Mouse (Mus musculus) kidney, embryonic 15.5 days (tissue): ENCODE measurements around the gene Ckm. TPM values are rescaled to one million over a fixed set of nuclear protein-coding genes. Genes with fewer than 3 reads are reported as not detected.

Experiments used
- ATAC-seq: fragments of 200-750 bp; cut with Nextera tagmentation; replicated peaks from 2 replicates; pipeline ENCODE4 v1.8.0; 2017; ENCODE audit warnings: moderate TSS enrichment; ENCODE audit not compliant: low FRiP score
- H3K27ac ChIP-seq: fragments of 300-500 bp; sonication (generic); 2 replicates; pipeline ENCODE4 v1.5.1; 2015; ENCODE audit warnings: mild to moderate bottlenecking, inconsistent platforms
- H3K27me3 ChIP-seq: fragments of 300-500 bp; sonication (generic); 2 replicates; pipeline ENCODE4 v1.6.1; 2015; ENCODE audit warnings: inconsistent platforms
- H3K36me3 ChIP-seq: fragments of 300-500 bp; sonication (generic); 2 replicates; pipeline ENCODE4 v1.6.1; 2015; ENCODE audit warnings: inconsistent platforms
- H3K4me1 ChIP-seq: fragments of 300-500 bp; sonication (generic); 2 replicates; pipeline ENCODE4 v1.6.1; 2015; ENCODE audit warnings: inconsistent platforms
- H3K4me2 ChIP-seq: fragments of 300-500 bp; sonication (generic); 2 replicates; pipeline ENCODE4 v1.6.1; 2015; ENCODE audit warnings: moderate library complexity, mild to moderate bottlenecking, inconsistent platforms
- H3K4me3 ChIP-seq: fragments of 300-500 bp; sonication (generic); replicated peaks from 2 replicates; pipeline ENCODE4 v1.5.1; 2015; ENCODE audit warnings: mild to moderate bottlenecking, inconsistent platforms
- H3K9ac ChIP-seq: fragments of 300-500 bp; sonication (generic); 2 replicates; pipeline ENCODE4 v1.6.1; 2015; ENCODE audit warnings: mild to moderate bottlenecking, inconsistent platforms
- H3K9me3 ChIP-seq: fragments of 300-500 bp; sonication (generic); replicated peaks from 2 replicates; pipeline ENCODE4 v1.6.1; 2016; ENCODE audit warnings: inconsistent platforms
- WGBS: fragments of 180-500 bp; shearing (Covaris S2); methylation state at CpG from one replicate; pipeline ENCODE4 v1.1.7; 2015; ENCODE audit warnings: mixed read lengths; 5-methylcytosine and 5-hydroxymethylcytosine counted together
- polyA plus RNA-seq: library from polyadenylated mRNA; unstranded; fragments of >200 nt; fragmentation: Nextera tagmentation; extraction: Ambion mirVana; gene quantifications from 2 replicates; pipeline ENCODE4 v1.2.1, GENCODE M21; 2015

Gene Ckm
- polyA plus RNA-seq, 1 experiment from 2014 or later, result 22.6 TPM

DNA sequence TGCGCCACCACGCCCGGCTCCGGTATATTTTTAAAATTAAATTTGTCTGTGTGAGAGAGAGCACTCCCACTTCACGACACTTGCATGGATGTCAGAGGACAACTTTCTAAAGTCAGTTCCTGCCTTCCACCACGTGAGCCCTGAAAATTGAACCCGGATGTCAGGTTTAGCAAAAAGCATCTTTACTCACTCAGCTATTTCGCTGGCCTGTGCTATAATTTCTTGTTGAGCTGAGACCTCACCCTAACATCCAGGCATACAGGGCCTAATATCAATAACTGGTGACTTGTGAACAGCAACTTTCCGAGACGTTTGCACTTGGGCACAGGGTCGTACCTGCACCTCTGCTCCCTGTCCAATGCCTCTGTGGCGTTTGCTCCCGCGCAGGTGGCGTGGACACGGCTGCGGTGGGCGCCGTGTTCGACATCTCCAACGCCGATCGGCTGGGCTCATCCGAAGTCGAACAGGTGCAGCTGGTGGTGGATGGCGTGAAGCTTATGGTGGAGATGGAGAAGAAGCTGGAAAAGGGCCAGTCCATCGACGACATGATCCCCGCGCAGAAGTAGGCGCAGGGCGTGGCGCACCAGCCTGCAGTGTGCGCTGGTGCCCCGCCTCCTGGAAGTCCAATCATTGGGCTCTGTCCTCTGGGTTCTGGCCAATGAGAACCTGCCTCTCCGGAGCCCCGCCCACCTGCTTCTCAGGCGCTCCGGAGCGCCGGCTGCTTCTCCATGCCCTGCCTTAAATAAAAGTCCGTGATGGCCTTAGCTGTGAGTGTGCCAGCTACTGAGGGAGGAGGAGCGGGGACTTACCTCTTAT, 16.5 kb downstream of the Ckm start:
- Histone ChIP-seq H3K36me3 (peaks cover 13% of the 10 kb centered on the region), H3K27ac (no peak overlapping the region), H3K27me3 (peaks cover 62% of the 10 kb centered on the region), H3K4me3 (peak overlapping the region; percentile 38), H3K4me2 (peak overlapping the region; percentile 66), H3K4me1 (peaks cover 13% of the 10 kb centered on the region), H3K9ac (no peak overlapping the region), H3K9me3 (no peaks in the 10 kb centered on the region)
- WGBS, result 12% methylated on average over 43 of the region's 43 CpGs
- ATAC-seq, result peak; percentile 96

DNA sequence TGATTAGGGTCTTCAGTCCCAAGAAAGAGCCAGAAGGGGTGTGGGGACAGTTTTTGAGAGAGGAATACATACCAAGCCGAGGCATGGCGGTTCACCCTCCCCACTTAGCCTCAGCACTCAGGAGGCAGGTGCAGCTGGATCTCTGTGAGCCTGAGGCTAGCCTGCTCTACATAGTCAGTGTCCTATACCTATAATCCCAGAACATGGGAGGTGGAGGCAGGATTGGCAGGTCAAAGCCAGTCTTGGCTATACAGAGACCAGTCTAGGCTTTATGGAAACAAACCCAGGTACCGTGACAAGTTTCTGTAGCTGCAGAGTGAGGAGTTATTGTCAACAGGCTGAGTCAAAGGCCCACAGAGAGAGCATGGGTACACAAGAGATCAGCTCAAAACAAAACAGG, 18.5 kb downstream of the Ckm start:
- H3K27me3 ChIP-seq, result peaks cover 48% of the 10 kb centered on the region
- no peak overlapping the region for H3K4me2 ChIP-seq
- no peaks in the 10 kb centered on the region for H3K9me3 ChIP-seq
- no peak for ATAC-seq
- H3K9ac ChIP-seq, result no peak overlapping the region
- H3K4me3 ChIP-seq, result no peak overlapping the region
- peaks cover 33% of the 10 kb centered on the region for H3K36me3 ChIP-seq
- WGBS, result 91% methylated on average over 3 of the region's 3 CpGs
- H3K27ac ChIP-seq, result no peak overlapping the region
- H3K4me1 ChIP-seq, result peaks cover 13% of the 10 kb centered on the region

DNA sequence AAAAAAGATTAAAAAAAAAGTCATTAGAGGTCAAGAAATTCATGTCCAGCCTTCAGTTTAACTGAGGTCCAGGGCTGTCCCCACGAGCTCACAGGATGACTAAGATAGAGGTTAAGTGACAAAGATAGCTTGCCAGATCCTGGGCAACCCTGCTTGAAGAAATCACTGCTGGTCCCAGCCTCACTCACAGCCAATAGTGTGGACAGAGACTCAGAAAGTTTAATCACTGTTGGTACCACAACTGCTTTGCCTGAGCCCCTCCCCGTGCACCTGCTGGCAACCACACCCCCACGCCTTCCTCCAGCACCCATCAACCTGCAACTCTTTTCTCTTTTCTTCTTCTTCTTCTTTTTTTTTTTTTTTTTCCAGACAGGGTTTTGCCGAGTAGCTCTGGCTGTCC, 19.5 kb downstream of the Ckm start:
- H3K9me3 ChIP-seq, result no peaks in the 10 kb centered on the region
- 64% methylated on average over 4 of the region's 4 CpGs for WGBS
- H3K4me3 ChIP-seq, result no peak overlapping the region
- no peak for ATAC-seq
- no peak overlapping the region for H3K4me2 ChIP-seq
- H3K9ac ChIP-seq, result no peak overlapping the region
- H3K36me3 ChIP-seq, result peaks cover 43% of the 10 kb centered on the region
- no peak overlapping the region for H3K27ac ChIP-seq
- peaks cover 39% of the 10 kb centered on the region for H3K27me3 ChIP-seq
- peaks cover 13% of the 10 kb centered on the region for H3K4me1 ChIP-seq

DNA sequence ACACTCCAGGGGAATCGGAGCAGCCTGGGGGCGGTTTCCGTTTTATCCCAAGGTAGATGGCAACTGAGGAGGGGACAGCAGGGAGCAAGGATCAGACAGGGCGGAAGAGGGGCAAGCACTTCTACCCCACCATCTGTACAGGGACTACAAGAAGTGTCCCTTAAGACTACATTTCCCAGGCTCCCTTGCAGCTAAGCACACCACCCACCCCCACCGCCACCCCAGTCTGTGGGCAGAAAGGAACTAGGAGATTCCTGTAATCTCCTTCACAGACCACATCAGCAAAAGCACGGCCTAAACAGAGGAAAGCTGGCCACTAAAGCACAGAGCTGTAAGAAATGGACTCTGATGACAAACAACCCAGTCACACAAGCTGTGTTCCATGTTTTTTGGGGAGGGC, 21.8 kb downstream of the Ckm start:
- peaks cover 66% of the 10 kb centered on the region for H3K36me3 ChIP-seq
- peaks cover 2% of the 10 kb centered on the region for H3K4me1 ChIP-seq

DNA sequence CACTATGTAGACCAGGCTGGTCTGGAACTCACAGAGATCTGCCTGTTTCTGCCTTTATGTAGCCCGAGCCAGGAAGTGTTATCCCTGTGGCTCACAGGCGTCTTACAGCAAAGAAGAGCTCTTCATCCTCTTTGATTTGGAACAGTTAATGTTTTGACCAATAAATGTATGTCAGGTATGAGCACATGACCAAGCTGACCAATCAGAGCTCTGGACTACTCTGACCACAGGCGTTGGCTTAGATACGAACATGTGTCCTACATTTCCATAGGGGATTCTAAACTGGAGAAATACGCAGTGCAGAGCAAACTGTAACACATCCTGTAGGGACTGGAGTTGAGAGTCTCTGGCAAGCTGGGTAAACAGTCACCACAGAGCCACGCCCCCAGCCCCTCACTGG, 22.3 kb downstream of the Ckm start:
- ATAC-seq, result no peak
- WGBS, result 91% methylated on average over 6 of the region's 6 CpGs
- no peak overlapping the region for H3K4me3 ChIP-seq

More for the DNA sequence above, 21.8 kb downstream of the Ckm start:
- Histone ChIP-seq H3K4me2 (no peak overlapping the region), H3K9me3 (no peaks in the 10 kb centered on the region), H3K27ac (no peak overlapping the region), H3K27me3 (peaks cover 16% of the 10 kb centered on the region), H3K4me3 (no peak overlapping the region), H3K9ac (no peak overlapping the region)
- ATAC-seq, result no peak
- 65% methylated on average over 6 of the region's 6 CpGs for WGBS

DNA sequence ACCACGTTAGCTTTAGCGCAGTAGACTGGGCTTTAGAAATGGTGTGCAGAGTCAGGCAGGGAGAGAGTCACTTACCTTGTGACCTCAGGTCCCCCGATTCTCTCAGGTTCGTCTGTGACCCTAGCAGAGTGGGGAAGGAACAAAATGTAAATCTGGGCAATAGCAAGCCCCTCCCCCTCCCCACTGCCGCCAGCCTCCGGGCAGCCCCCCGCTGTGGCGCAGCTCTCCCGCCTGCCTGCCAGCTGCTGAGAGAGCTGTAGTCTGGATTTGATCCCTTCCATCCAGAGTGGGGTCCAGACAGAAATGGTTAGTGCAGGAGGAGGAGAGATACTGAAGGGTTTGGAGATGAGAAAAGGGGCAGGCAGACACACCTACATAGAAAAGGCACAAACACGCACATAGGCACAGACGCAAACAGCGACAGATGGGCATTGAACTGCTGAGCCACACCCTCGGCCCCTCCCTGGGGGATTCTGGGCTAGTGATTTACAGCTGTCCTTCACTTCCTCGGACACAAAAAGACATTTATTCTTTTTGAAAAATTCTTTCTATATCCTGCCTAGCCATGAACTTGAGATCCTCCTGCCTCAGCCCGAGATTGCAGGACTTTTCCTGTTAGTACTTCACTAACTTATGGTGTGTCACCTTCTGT, 23.5 kb downstream of the Ckm start:
- no peaks in the 10 kb centered on the region for H3K4me1 ChIP-seq
- WGBS, result 72% methylated on average over 15 of the region's 15 CpGs
- peaks cover 84% of the 10 kb centered on the region for H3K36me3 ChIP-seq
- peaks cover 4% of the 10 kb centered on the region; the same call in 1 of the 2 replicates for H3K9me3 ChIP-seq
- no peaks in the 10 kb centered on the region for H3K27me3 ChIP-seq
- no peak overlapping the region for H3K9ac ChIP-seq
- H3K4me3 ChIP-seq, result no peak overlapping the region
- H3K4me2 ChIP-seq, result no peak overlapping the region
- H3K27ac ChIP-seq, result no peak overlapping the region
- no peak for ATAC-seq

More for the DNA sequence above, 22.3 kb downstream of the Ckm start:
- no peak overlapping the region for H3K9ac ChIP-seq
- no peak overlapping the region for H3K27ac ChIP-seq
- no peaks in the 10 kb centered on the region for H3K9me3 ChIP-seq
- peaks cover 72% of the 10 kb centered on the region for H3K36me3 ChIP-seq
- peaks cover 10% of the 10 kb centered on the region for H3K27me3 ChIP-seq
- no peaks in the 10 kb centered on the region for H3K4me1 ChIP-seq
- no peak overlapping the region for H3K4me2 ChIP-seq

DNA sequence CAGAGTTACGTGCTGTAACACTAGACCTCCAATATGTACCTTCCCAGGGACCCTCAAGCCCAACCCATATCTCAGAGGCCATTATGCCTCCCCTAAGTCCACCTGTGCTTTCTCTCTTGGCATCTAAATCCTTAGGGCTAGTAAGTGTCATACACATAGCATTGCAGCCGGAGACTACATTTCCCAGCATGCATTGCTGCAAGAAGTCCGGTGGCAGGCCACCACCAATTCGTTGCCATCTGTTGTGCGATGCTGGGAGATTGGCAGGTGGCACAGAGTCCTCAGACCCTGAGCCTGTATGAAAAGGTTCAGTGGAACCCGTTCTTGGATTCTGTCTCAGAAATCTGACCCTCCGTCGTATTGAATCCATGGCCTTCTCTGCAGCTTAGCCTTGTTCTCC, 25.1 kb downstream of the Ckm start:
- Histone ChIP-seq H3K9ac (no peak overlapping the region), H3K27me3 (no peaks in the 10 kb centered on the region), H3K4me1 (no peaks in the 10 kb centered on the region), H3K27ac (no peak overlapping the region), H3K4me3 (no peak overlapping the region), H3K4me2 (no peak overlapping the region), H3K9me3 (peaks cover 4% of the 10 kb centered on the region; the same call in 1 of the 2 replicates), H3K36me3 (peaks cover 100% of the 10 kb centered on the region)
- no peak for ATAC-seq
- 78% methylated on average over 8 of the region's 8 CpGs for WGBS

DNA sequence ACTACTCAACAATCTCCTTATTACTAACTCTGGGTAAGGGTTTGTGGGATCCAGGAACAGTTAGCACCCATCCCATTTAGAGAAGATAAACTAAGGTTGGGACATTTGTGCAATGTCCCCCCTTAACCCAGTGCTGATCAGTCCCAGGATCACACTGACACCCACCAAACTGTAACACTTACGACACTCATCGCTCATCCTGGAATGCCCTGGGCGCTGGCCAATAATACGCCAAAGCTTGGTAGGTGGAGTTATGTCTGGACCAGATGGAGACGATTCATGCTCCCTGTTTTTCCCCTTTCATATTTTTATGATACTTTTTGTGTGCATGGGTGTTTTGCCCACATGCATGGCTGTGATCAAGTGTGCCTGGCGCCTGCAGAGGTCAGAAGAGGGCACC, 25.8 kb downstream of the Ckm start:
- Histone ChIP-seq H3K9me3 (peaks cover 4% of the 10 kb centered on the region; the same call in 1 of the 2 replicates), H3K36me3 (peaks cover 100% of the 10 kb centered on the region), H3K4me3 (no peak overlapping the region), H3K4me1 (no peaks in the 10 kb centered on the region), H3K27me3 (no peaks in the 10 kb centered on the region), H3K4me2 (no peak overlapping the region), H3K27ac (no peak overlapping the region), H3K9ac (no peak overlapping the region)
- WGBS, result 89% methylated on average over 6 of the region's 6 CpGs
- no peak for ATAC-seq

DNA sequence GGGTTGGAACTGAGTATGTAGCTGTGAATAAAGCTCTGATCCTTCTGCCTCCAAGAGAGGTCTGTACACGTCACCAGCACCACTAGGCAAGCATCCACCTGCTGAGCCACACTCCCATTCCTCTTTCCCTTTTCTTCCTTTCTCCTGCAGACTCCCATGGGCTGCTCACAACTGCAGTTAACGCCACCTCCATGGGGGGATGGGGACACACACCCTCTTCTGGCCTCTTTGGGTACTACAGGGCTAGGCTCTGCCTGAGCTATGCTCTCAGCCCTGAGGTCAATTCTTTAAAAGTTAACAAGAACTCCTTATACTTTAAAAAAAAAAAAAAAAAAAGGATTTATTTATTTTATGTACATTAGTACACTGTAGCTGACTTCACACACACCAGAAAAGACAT, 27.9 kb downstream of the Ckm start:
- Histone ChIP-seq H3K9me3 (peaks cover 4% of the 10 kb centered on the region; the same call in 1 of the 2 replicates), H3K4me3 (no peak overlapping the region)
- 95% methylated on average over 2 of the region's 2 CpGs for WGBS

DNA sequence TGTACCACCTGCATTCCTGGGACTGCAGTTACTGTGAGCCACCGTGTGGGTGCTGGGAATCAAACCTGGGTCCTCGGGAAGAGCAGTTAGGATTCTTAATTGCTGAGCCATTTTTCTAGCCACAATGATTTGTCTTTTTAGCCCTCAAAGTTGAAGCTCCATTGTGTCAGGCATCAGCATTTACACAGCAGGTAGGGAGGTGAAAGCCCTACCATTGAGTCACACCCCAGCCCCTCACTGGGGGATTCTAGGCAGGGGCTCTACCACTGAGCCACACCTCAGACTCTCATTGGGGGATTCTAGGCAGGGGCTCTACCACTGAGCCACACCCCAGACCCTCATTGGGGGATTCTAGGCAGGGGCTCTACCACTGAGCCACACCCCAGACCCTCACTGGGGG, 31.7 kb downstream of the Ckm start:
- no peak for ATAC-seq
- Histone ChIP-seq H3K27ac (no peak overlapping the region), H3K4me3 (no peak overlapping the region), H3K4me2 (no peak overlapping the region), H3K27me3 (no peaks in the 10 kb centered on the region), H3K4me1 (no peaks in the 10 kb centered on the region), H3K36me3 (peaks cover 99% of the 10 kb centered on the region), H3K9ac (no peak overlapping the region), H3K9me3 (peaks cover 4% of the 10 kb centered on the region; the same call in 1 of the 2 replicates)
- 98% methylated on average over 2 of the region's 2 CpGs for WGBS

More for the DNA sequence above, 27.9 kb downstream of the Ckm start:
- H3K36me3 ChIP-seq, result peaks cover 100% of the 10 kb centered on the region
- no peak overlapping the region for H3K4me2 ChIP-seq
- H3K27ac ChIP-seq, result no peak overlapping the region
- ATAC-seq, result no peak
- no peaks in the 10 kb centered on the region for H3K27me3 ChIP-seq
- H3K4me1 ChIP-seq, result no peaks in the 10 kb centered on the region
- no peak overlapping the region for H3K9ac ChIP-seq

DNA sequence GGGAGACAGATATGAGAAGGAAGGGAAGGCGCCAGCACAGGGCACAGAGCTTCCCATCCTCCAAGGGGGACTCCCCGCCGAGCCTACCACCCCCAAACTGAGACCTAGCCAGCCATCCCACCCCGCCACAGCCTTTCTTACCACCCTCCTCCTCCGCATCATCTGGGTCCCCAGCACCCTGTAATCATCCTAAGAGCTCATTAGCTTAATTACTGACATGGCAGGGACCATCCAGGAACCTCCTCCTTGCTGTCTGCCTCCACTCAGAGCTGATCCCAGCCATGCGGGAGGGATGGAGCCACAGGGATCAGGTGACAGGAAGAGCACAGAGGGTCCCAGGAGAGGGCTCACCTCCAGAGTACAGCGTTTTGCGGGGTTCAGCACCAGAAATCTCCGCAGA, 32.5 kb downstream of the Ckm start:
- 78% methylated on average over 9 of the region's 9 CpGs for WGBS
- peaks cover 99% of the 10 kb centered on the region for H3K36me3 ChIP-seq
- H3K4me3 ChIP-seq, result no peak overlapping the region
- H3K4me2 ChIP-seq, result no peak overlapping the region
- no peaks in the 10 kb centered on the region for H3K4me1 ChIP-seq
- no peak for ATAC-seq
- peaks cover 4% of the 10 kb centered on the region; the same call in 1 of the 2 replicates for H3K9me3 ChIP-seq
- no peak overlapping the region for H3K27ac ChIP-seq
- H3K27me3 ChIP-seq, result no peaks in the 10 kb centered on the region
- no peak overlapping the region for H3K9ac ChIP-seq

DNA sequence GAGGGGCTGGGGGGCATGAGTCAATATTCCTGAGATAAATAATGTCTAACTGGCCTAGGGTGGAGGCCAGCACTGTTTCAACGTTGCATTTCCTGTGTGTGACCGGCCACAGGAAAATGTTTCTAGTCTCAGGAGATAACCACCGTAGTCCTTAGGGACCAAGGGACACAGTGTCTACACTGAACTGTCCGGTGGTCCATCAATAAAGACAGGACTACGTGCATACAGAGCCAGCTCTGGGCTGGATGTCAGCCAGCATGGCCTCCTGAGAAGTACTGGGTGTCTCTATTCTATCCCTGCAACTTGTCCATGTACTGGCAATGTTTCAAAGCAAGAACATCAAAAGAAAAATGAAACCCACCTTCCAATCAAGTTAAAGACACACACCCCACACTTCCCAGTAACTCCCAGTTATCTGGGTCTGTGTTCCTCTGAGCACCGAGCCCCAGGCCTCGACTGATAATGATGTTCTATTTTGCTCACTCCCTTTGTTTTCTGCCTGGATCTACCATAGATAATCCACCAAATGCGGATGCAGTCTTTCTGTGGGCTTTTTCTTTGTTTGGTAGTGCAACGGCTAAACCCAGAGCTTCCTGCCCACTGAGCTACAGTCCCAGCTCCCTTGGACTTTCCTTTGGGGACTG, 37.0 kb downstream of the Ckm start:
- Histone ChIP-seq H3K9me3 (no peaks in the 10 kb centered on the region), H3K9ac (no peak overlapping the region), H3K27ac (no peak overlapping the region), H3K27me3 (no peaks in the 10 kb centered on the region), H3K4me3 (no peak overlapping the region), H3K4me1 (peaks cover 4% of the 10 kb centered on the region), H3K36me3 (peaks cover 91% of the 10 kb centered on the region), H3K4me2 (no peak overlapping the region)
- no peak for ATAC-seq
- WGBS, result 75% methylated on average over 9 of the region's 9 CpGs
